Comparison of ENCODE assay signal across 23 mouse cellular contexts in the genomic region with DNA sequence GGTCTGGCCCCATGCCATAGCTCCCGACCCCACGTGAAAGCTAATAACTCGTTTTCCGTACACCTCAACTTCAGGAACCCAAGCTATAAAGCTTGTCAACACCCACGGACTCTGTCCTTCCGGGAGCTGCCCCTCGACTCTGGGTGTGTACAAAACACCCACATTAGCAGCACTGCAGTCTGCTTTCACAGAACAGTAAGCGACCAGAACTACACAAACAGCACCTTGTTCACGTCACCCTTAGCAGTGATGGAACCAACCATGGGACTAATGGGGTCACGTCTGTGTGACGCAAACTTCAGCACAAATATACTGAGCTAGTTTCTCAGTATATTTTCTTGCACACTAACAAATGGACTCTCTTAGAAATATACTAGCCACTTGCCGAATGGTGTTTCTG.
"Had no signal": no experiment of that assay in that cellular context is flagged by ENCODE, and none has a peak within 500 bp of the region (broad histone marks: within the 10 kb centered on the region; RNA-seq: fewer than 3 reads in every experiment).

No protein-coding gene starts in this region.

- H3K27ac ChIP-seq: intestine, embryonic 15.5 days; kidney, embryonic 15.5 days; left cerebral cortex, adult 2 months; liver, embryonic 13.5 days; macrophage; midbrain, embryonic 10.5 days; midbrain, embryonic 13.5 days; neural tube, embryonic 13.5 days; stomach, embryonic 15.5 days had no signal

- H3K9ac ChIP-seq: intestine, embryonic 15.5 days; kidney, embryonic 15.5 days; liver, embryonic 13.5 days; lung, embryonic 14.5 days; midbrain, embryonic 13.5 days; neural tube, embryonic 13.5 days; stomach, embryonic 15.5 days had no signal

- ATAC-seq: intestine, embryonic 15.5 days; lung, postnatal 0 days; midbrain, embryonic 13.5 days; midbrain, embryonic 16.5 days had no signal

- H3K4me2 ChIP-seq: intestine, embryonic 15.5 days; kidney, embryonic 15.5 days; liver, embryonic 13.5 days; lung, embryonic 14.5 days; midbrain, embryonic 13.5 days; neural tube, embryonic 13.5 days; stomach, embryonic 15.5 days had no signal

- H3K4me1 ChIP-seq: intestine, embryonic 15.5 days; kidney, embryonic 15.5 days; midbrain, embryonic 10.5 days; midbrain, embryonic 13.5 days; neural tube, embryonic 13.5 days; stomach, embryonic 15.5 days had no signal

- H3K27me3 ChIP-seq: intestine, embryonic 15.5 days; kidney, embryonic 15.5 days; liver, embryonic 13.5 days; megakaryocyte, embryonic 14.5 days; midbrain, embryonic 13.5 days; neural tube, embryonic 13.5 days; stomach, embryonic 15.5 days had no signal

- H3K4me3 ChIP-seq: intestine, embryonic 15.5 days; kidney, embryonic 15.5 days; left cerebral cortex, adult 2 months; liver, embryonic 13.5 days; megakaryocyte, embryonic 14.5 days; midbrain, embryonic 10.5 days; midbrain, embryonic 13.5 days; myocyte; neural tube, embryonic 13.5 days; stomach, embryonic 15.5 days had no signal

- H3K9me3 ChIP-seq: intestine, embryonic 15.5 days; kidney, embryonic 15.5 days; liver, embryonic 13.5 days; megakaryocyte, embryonic 14.5 days; midbrain, embryonic 10.5 days; midbrain, embryonic 13.5 days; neural tube, embryonic 13.5 days; stomach, embryonic 15.5 days had no signal

- DNase-seq: kidney, adult 11 months; kidney, adult 8-10 months; kidney, postnatal 10 days; kidney, postnatal 36 days; layer of hippocampus, adult 9-11 months; liver, embryonic 13.5 days; lung, embryonic 14.5 days; retina, postnatal 1 day; right cerebral cortex, postnatal 25 days; spleen, adult 18-20 months; thymus, postnatal 25 days had no signal
